Mouse (Mus musculus): Measurements from ENCODE around the gene B3galt1. TPM values are rescaled to one million over a fixed set of nuclear protein-coding genes. Genes with fewer than 3 reads are reported as not detected.

The B3galt1 gene
- 25.1 and 28.8 TPM in 2 replicates for polyA plus RNA-seq (2021; fragmentation: Nextera tagmentation)
- long read RNA-seq, experiment 1, full-length matches to known transcripts = 19 of 44 reads
- long read RNA-seq, experiment 1, partial matches to known transcripts = 1 of 44 reads
- long read RNA-seq, experiment 1, other reads (novel, unspliced or antisense) = 24 of 44 reads
- long read RNA-seq, experiment 2, full-length matches to known transcripts = 47 of 52 reads
- long read RNA-seq, experiment 2, partial matches to known transcripts = 0 of 52 reads
- long read RNA-seq, experiment 2, other reads (novel, unspliced or antisense) = 5 of 52 reads

DNA sequence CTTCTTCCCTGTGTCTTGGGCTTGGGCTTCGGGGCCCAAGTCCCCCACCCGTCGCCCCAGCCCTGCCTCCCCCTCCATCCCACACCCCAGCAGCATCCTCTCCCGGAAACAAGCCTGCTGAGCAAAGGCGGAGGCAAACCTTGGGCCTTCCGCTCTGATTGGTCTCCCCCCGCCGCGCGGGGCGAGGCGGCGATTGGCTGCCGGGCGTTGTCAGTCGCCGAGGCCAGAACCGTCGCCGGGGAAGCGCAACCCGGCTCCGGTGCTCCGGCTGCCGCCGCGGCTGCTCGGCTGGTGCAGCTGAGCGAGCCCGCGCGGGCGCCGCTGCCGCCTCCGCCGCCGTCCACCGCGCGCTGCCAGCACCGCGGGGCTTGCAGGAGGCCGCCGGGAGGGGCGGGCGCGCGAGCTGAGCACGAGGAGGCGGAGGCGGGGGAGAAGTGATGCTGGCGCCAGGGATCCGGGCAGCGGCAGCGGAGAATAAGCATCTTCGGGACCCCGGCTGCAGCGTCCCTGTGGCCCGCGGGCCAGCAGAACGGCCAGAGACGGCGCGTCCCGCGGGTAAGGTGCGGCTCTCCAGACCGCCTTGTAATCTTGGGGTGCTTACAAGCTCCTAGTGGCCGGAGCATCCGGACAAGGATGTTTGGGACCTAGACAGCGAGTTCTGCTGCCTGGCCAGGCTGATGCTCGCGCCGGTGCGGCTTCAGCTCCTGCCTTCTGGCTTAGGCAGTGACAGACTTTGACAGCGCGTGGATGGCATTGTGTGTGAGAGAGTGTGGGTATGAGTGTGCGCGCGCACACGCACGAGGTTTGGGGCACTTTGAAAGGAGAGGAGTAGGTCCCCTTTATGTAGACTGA, at the start of gene B3galt1:
TSS of gene B3galt1 (plus strand) at position 392 of the 852 bp plus-strand sequence.

Other genes with a start within 250 kb of the B3galt1 start
- gene Gm21830, start 152.1 kb upstream of the B3galt1 start, polyA plus RNA-seq (2021; fragmentation: Nextera tagmentation) = not detected in 2 replicates
- not detected in 2 replicates for gene Gm26727, start 132.7 kb upstream of the B3galt1 start, polyA plus RNA-seq (2021; fragmentation: Nextera tagmentation)
- gene Xirp2, start 119.9 kb upstream of the B3galt1 start, polyA plus RNA-seq (2021; fragmentation: Nextera tagmentation) = 0.02 and 0.04 TPM in 2 replicates